Mouse (Mus musculus): ENCODE results near the gene Cyp2ab1.
"Not testable (repeated sequence)": the region's sequence is repeated elsewhere in the genome, so short reads cannot be mapped to it uniquely, and the experiment has no call there.

Gene Cyp2ab1

DNA sequence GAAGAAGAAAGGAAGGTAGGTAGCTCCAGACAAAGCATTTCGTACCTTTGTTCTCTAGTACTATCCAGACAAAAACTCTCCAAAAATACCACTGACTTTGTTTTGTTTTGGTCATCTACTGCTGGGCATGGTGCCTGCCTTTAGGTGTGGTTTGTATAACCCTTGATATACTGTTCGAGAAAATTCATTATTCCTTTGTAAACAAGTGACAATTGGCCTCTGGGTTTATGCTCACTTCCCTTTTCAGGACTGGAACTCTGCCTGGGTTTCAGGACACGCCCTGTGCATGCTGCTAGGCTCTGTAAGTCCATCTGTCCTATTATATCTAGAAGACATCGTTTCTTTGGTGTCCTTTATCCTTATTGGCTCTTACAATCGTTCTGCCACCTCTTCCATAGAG, at the start of gene Cyp2ab1:
Gene Cyp2ab1 (minus strand): TSS at position 119 of the 400 bp plus-strand sequence.
- no peak for DNase-seq (ENCODE audit: low spot score)

DNA sequence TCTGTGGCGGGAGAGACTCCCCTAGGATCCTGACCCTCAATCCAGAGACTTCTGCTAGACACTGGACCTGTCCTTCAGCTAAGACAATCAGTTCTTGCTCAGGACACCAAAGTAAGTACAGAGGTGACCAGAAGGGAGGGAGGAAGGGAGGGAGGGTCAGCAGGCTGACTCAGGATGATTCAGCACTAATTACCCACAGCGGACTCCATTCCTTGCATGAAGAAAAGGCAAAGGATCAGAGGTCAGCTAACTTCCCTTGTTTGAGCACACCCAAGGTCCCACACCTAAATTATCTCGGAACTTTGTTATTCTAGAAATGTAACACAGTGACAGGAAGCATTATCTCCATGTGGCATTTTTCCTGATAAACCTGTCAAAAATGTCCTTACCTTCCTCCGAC, 46.5 kb upstream of the Cyp2ab1 start:
- DNase-seq (ENCODE audit: low spot score): no peak

DNA sequence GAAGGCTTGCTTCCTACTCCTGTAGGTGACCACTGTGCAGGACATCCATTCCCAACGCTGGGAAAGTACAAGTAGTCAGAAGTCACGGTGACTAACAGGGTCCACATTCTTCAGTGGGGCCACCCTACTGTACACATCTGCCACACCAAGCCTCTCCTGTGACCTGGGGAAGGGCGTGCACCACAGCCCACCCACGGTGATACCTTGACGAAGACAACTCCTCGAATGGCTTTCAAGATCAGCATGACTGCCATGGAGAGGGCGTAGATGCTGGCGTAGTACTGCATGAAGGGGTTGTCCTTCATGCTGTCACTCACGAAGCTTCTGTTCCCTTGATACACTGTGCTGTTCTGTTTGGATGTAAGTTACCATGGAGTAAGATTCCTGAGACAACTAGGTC, 43.0 kb upstream of the Cyp2ab1 start:
- DNase-seq (ENCODE audit: low spot score): no peak

DNA sequence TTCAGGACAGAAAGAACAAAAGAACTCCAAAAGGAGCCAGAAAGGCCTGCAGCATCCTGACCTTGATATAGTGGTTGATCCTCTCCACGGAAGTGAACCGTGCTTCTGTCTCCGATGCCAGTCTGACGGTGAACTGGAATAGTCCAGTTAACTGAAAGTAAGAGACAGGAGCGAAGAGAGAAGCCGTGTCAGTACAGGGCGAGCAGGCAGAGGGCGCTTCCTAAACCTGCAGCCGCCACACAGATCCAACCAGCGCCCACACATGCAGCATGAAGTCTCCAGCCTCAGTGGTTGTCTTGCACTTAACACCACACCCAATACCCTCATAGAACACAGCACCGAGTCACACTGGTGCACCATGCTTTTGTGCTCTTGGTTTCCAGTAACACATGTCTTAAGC, 36.9 kb upstream of the Cyp2ab1 start:
- DNase-seq (ENCODE audit: low spot score): no peak

DNA sequence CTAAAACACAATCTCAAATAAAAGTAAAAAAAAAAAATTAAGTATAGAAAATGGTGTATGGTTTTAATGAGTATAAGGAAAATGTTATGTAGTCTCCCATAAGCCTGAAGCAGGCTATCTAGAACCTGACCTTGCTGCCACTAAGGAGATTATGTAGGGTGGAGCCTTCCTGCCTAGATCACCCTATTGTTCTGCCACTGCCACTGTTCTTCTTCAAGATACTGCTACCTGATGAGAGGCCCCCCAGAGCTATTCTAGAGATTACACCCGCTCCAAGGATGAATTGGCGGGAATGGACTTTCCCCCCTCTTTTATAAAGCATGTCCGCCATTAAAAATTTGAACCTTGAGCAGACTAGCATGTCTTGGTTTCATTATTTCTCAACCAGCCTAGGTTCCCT, 36.3 kb upstream of the Cyp2ab1 start:
- not testable (repeated sequence) for DNase-seq (ENCODE audit: low spot score)

DNA sequence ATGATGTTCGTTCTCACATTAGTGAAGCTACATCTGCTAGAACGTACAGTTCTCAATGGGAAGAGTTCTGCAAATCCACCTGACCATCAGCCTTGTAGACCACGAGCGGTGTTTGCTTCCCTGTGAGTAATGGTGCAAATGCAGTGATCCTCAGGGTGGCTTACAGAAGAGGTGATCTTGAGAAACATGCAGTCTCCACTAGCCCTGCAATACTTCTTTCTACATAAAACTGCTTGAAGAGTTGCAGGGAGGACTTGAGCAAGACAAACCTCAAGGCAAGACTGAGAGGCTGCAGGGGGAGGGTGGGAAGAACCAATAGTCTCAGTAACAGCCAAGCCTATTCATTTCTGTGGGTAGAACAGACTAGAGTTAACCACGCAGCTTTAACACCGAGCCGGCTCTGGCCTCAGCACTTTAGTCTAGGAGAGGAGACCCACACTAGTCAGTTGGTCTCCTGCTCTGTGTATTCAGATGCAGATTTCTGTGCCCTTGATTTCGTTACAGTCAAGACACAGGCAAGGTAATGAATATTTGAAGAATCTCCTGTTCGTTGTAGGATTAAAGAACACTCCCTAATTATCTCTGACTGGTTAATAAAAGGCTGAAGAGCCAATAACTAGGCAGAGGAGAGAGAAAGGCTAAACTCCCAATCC, 34.6 kb upstream of the Cyp2ab1 start:
- no peak for DNase-seq (ENCODE audit: low spot score)

DNA sequence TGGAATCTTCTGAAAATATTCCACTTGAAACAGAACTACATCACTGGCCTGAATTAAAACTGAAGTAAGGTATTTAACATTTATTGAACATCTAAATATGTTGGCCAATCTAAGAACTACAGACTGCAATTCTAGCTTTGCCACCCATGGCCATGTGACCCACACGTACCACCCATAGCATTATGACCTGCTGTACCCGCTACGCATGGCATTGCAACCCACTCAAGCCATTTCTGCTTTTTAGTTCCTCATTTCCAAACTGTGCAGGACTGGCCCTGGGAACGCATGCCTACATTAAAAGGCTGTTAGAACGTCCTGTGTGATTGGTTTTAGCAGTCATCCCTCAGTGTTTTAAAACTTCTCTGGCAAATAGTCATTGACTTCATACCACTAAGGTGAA, 32.6 kb upstream of the Cyp2ab1 start:
- DNase-seq (ENCODE audit: low spot score): no peak

DNA sequence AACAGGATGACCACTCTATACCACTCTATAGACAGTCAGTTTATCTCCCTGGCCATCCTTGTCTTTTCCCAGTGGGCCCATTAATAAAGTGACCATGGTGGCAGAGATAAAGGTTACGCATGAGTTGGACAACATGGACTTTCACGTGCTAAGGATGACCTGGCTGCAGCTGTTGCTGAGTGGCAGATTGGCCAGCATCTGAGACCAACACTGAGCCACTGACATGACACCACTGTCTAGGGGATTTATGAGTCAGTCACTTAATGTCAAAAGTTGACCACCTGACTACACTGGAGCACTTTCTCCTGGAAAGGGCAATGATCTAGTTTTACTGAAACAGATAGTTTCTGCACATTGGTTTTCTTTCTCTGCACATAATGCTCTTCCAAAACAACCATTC, 29.6 kb upstream of the Cyp2ab1 start:
- DNase-seq (ENCODE audit: low spot score): no peak

DNA sequence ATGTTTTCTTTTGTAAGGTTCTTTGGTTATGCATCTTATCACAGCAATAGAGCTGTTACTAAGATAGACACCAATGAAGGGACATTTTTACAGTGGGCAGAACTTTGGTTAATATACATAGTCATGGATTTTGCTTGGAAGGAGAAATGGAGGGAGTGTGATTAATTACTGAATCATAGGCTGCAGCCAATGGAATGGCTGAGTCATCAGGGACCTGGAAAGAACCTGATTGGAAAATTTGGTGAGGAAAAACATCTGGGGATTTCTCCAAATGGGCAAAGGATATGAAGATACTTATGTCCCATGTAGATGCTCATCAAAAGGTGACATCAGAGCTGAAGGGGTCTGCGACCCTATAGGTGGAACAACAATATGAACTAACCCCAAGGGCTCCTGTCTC, 28.8 kb upstream of the Cyp2ab1 start:
- no peak for DNase-seq (ENCODE audit: low spot score)

DNA sequence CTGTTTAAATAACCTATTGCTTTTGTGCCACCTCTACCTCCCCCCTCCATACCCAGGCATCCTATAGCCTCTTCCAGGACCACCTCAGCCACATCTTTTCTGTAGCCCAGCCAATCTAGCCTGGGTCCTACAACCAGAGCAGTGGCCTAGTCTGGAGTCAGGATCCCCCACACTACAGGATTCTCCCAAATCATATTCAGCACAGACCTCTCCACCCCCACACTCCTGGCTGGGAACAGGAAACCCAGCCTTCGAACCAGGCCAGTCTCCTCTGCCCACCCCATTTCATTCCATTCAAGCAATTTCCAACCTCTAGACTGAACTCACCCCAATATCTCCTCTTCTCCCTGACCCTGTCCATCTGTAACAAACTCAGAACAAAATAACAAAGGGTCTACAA, 20.3 kb upstream of the Cyp2ab1 start:
- no peak for DNase-seq (ENCODE audit: low spot score)

DNA sequence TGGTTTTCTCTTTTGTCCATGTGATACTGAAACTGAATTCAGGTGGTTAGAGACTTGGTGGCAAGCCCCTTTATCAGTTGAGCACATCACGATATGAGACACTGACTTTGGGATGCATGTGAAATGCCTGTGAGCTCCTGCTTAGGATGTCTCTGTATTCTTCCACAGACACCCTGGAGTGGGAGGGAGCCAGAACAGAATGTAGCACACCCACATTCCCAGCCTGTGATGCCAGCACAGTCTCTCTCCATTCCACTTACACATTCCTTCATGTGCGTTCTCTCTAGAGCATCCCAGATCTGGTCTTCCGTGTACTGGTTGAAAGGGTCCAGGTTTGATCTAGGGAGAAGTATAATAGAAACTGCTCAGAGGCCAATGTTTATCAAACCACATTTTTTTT, 13.4 kb upstream of the Cyp2ab1 start:
- no peak for DNase-seq (ENCODE audit: low spot score)

DNA sequence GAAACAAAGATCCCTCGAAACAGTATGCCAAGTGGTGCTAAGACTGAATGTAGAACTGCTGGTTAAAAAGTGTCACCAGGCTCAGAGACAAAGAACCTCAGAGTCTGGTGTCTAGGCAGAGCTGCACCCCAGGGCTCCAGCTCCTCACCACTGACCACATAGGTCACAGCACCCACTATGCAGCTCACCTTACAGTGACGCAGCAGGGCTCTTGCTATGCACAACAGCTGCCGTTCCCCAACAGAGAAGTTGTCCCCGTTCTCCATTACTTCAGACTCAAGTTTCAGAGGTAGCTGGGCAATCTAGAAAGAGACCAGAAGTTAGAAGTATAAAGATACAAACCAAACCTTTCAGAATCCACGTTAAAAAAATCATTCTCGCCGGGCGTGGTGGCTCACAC, 9.7 kb upstream of the Cyp2ab1 start:
- DNase-seq (ENCODE audit: low spot score): no peak

DNA sequence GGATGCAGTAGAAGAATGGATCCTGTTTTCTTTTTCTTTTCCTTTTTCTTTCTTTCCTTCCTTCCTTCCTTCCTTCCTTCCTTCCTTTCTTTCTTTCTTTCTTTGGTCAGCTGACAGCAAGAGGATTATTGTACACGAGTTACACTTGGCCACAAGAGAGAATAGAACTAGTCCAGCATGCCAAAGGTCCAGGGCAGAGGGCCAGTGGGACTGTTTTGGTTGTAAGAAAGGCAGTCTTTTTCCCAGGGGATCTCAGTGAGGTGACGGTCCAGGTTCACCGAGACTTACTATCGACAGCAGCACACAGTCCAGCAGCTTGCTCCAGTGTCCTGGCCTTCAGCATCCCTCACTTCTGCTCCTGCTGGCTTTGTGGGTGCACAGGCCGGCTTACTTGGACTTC, 3.1 kb upstream of the Cyp2ab1 start:
- DNase-seq (ENCODE audit: low spot score): no peak

DNA sequence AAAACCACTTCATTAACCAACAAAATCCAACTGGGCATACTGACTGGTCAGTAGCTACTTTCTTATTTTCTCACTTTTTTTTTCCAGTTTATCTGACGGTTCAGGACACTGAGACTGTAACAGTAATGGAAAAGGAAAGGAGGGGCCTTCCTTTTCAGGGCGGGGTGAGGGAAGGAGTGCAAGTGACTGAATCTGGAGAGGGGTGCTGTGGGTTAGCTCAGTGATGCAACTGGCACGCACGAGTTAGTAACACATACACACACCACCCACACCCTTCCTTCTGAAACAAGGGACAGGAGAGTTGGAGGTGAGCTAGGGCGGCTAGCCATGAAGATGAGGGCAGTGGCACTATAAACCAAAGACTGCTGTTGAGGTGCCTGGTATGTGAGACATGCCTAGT, 1.3 kb downstream of the Cyp2ab1 start:
- no peak for DNase-seq (ENCODE audit: low spot score)

DNA sequence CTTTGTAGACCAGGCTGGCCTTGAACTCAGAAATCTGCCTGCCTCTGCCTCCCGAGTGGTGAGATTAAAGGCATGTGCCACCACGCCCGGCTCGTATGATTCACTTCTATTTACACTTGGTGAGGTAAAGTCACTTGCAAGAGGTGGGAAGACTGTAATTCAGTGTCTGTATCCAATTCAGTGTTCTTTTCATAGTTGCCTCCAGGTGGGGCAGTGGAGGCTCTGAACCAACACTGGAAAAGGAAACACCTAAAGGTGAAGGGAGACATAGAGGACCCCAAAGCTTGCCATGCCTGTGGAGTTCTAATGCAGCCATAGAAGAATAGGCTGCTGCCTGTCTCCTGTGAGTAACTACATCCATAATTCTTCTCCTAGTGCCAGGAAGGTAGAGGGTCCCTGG, 2.9 kb downstream of the Cyp2ab1 start:
- DNase-seq (ENCODE audit: low spot score): no peak

DNA sequence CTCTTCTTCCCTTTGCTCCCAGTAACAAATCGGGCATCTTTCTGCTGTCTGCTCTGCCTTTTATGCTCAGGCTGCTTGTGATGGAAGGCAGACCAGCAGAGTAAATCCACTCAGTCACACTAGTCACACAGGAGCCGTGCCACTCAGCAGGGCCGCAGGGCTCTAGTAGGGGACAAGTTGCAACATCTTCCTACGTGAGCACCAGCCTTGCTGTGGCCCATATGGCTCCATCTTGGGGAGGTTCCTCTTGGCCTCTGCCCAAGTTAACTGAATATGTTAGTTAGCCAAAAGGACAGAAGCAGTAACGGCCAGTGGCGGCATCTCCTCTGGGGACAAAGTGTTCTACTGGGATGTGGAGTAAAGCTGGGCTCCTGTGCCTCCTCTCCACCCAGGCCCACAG, 8.4 kb downstream of the Cyp2ab1 start:
- DNase-seq (ENCODE audit: low spot score): no peak

DNA sequence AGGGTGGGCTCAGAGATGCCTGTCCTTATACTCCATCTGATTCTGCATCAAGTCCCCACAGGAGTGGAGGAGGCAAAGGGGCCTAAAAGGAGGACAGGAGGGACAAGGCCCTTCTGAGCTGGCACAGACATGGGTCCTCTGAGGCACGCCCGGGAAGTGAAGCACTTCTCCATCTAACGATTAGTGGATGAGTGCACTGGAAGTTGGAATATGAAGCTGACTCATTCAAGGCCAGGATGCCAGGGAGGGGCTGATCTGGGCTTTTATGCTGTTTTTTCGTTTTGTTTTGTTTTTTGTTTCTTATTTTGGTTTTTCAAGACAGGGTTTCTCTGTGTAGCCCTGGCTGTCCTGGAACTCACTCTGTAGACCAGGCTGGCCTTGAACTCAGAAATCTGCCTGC, 9.9 kb downstream of the Cyp2ab1 start:
- DNase-seq (ENCODE audit: low spot score): no peak

DNA sequence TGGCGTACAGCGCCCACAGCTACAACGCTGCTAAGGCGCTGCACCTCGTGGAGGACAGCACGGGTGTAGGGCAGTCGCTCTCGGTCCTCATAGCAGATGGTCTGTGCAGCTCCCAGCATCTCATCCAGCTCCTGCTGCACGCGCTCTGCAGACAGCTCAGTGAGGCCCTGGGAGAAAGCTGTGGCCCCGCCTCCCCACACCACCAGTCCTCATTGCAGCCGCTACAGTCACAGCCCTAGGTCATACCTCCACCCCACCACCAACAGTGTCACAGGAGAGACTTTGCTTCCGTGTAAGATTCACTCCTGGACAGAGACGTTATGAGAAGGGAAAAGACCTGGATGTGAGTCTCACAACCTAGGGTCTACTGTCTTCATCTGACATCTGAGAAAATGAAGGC, 12.9 kb downstream of the Cyp2ab1 start:
- no peak for DNase-seq (ENCODE audit: low spot score)

DNA sequence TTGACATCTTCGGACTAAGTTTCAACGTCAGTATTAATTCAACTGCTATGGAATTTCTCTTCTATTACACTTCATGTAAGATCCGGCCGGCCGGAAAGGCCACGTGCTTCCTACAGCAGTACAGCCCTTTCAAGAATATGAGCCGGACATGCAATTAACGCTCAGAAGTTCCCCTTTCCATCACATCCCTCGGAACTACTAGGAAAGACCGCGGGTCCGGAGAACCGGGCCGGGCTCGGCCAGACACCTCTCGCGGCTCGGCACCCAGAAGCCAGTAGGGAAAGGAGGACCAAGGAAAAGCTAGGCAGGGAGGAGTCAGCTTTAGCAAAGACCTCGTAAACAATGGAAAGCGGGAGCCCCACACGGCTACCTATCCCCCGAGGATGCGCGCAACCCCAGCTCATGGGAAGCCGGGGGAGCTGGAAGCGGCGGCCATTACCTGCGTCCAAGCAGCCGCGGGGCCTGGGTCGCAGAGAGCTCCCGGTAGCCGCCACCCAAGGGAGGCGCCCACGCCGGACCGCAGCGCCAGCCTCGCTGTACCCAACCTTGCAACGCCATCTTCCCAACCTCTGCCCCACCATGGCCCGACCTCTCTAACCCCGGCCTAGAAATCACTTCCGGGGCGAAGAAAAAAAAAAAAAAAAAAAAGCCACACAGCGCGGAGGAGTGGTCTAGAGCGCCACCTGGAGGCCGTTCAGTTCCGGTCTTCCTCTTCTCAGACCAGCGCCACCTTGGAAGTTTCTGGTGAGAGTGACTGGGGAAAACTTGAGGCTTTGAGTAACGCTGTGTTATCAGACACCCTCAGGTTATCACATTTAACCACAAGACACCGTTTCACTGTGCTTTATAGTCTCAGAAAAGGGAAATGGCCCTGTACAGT, 23.2 kb downstream of the Cyp2ab1 start, which contains the start of gene Parl:
Gene Parl (minus strand): TSS at position 618 of the 880 bp plus-strand sequence.
- DNase-seq (ENCODE audit: low spot score): peak; percentile 54

DNA sequence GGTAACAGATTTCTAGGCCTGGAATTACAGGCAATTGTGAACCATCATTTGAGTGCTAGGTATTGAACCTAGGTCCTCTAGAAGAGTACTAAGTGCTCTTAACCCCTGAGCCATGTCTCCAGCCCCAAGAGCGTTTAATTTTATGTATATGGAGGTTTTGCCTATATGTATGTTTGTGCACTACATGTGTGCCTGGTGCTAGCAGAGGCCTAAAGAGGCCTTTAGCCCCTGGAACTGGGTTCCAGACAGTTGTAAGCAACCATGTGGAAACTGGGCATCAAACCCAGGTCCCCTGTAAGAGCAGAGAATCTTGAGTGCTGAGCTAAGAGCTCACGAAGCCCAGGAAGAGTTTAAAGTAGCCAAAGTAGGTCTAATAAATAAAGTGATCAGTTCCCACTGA, 25.1 kb downstream of the Cyp2ab1 start:
- no peak for DNase-seq (ENCODE audit: low spot score)

DNA sequence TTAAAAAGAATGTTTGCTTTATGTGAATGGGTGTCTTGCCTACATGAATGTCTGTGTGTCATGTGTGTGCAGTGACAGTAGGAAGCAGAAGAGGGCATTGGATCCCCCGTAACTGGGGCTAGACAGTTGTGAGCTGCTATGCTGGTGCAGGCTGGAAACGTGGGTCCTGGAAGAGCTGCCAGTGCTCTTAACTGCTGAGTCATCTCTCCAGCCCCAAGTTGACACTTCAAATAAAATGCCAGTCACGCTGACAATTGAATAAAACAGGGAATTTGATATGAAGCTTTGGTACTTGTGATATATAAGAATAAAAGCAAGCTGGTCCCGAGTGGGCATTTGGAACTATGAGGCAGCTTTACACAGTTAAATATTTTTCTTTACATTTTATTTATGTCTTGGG, 45.0 kb downstream of the Cyp2ab1 start:
- DNase-seq (ENCODE audit: low spot score): no peak

DNA sequence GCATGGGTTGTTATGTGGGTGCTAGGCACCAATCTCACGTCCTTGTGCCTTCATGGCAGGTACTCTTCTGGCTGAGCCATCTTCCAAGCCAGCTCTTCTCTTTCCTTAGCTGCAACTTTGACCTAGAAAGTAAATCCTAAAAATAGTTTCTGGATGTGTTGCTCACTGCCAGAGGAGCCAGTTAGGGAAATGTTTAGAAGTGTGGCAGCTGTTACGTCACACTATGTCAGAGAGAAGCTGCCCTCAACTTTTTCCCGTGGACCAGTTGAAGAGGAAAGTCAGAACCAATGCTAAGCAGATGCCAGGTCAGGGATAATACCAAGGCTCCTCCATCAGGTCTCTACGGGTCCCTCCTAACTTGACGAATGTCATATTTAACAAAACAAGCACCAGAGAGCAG, 45.8 kb downstream of the Cyp2ab1 start:
- no peak for DNase-seq (ENCODE audit: low spot score)

DNA sequence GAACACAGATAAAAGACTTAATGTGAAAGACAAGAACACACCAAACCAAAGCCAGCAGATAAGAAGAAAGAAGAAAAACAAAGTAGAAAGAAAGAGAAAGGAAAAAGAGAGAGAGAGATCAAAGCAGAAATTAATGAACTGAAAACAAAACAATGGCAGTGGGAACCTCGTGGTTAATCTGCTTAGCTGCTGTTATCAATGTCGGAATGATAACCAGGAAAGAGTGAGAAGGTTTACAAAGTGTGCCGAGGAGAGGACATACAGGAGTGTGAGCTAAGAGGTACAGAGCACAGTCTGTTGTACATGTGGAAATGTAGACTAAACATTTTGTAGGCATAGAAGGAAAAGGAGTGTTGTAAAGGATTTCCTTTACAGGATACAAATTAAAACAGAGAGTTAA, 52.2 kb downstream of the Cyp2ab1 start:
- DNase-seq (ENCODE audit: low spot score): no peak

DNA sequence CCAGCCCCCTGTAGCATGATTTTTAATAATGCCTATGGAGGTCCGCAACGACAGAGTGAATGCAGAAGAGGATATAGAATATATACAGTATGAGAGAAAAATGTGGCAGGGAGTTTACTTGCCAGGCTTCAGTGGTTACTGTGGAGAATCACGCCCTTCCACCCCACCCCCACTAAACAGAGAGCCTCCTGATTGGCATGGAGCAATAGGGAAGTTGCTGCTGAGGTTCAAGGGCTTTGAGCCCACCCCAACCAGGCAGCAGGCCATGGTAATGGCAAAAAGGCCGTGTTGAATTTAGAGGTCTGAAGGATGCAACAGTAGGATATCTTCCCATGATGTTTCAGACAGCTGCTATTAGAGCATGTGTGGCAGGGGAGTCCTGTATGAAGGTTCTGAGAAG, 53.9 kb downstream of the Cyp2ab1 start:
- DNase-seq (ENCODE audit: low spot score): no peak

Data from ovary, adult 18-20 months (tissue).